Mouse (Mus musculus) limb, embryonic 11.5 days (tissue): ENCODE results near the gene Eepd1. TPM values are rescaled to one million over a fixed set of nuclear protein-coding genes. Genes with fewer than 3 reads are reported as not detected.

Experiments used
- ATAC-seq: fragments of 200-750 bp; cut with Nextera tagmentation; 2 replicates; pipeline ENCODE4 v1.8.0; 2017; ENCODE audit warnings: low read depth; ENCODE audit not compliant: insufficient number of reproducible peaks, low FRiP score, low TSS enrichment
- DNase-seq: peaks from one replicate; pipeline ENCODE4 v3.0.0-alpha.2; 2015; ENCODE audit warnings: low spot score
- H3K27ac ChIP-seq: fragments of 300-500 bp; sonication (generic); replicated peaks from 2 replicates; pipeline ENCODE4 v1.5.1; 2014; ENCODE audit warnings: low read depth, mild to moderate bottlenecking, low read length
- H3K27me3 ChIP-seq: fragments of 300-500 bp; sonication (generic); 2 replicates; pipeline ENCODE4 v1.6.1; 2014; ENCODE audit warnings: mild to moderate bottlenecking, low read length, mixed read lengths; ENCODE audit not compliant: control insufficient read depth, insufficient read depth
- H3K36me3 ChIP-seq: fragments of 300-500 bp; sonication (generic); 2 replicates; pipeline ENCODE4 v1.6.1; 2014; ENCODE audit warnings: mild to moderate bottlenecking, low read length, moderate library complexity, mixed read lengths; ENCODE audit not compliant: control insufficient read depth, insufficient read depth
- H3K4me1 ChIP-seq: fragments of 300-500 bp; sonication (generic); 2 replicates; pipeline ENCODE4 v1.6.1; 2014; ENCODE audit warnings: low read length, mixed read lengths; ENCODE audit not compliant: control insufficient read depth, insufficient read depth
- H3K4me2 ChIP-seq: fragments of 300-500 bp; sonication (generic); 2 replicates; pipeline ENCODE4 v1.6.1; 2014; ENCODE audit warnings: low read depth, mild to moderate bottlenecking, moderate library complexity; ENCODE audit not compliant: severe bottlenecking
- H3K4me3 ChIP-seq: fragments of 300-500 bp; sonication (generic); 2 replicates; pipeline ENCODE4 v1.5.1; 2014; ENCODE audit warnings: low read depth, low read length
- H3K9ac ChIP-seq: fragments of 300-500 bp; sonication (generic); 2 replicates; pipeline ENCODE4 v1.6.1; 2014; ENCODE audit warnings: mild to moderate bottlenecking, low read length
- H3K9me3 ChIP-seq: fragments of 300-500 bp; sonication (generic); 2 replicates; pipeline ENCODE4 v1.6.1; 2016; ENCODE audit warnings: low read length; ENCODE audit not compliant: control insufficient read depth
- WGBS: fragments of 180-500 bp; shearing (Covaris S2); extraction: QIAGEN DNeasy Blood & Tissue Kit; methylation state at CpG from one replicate; pipeline ENCODE4 v1.1.7; 2014; 5-methylcytosine and 5-hydroxymethylcytosine counted together
- polyA plus RNA-seq: library from polyadenylated mRNA; unstranded; fragments of >200 nt; fragmentation: Nextera tagmentation; extraction: Ambion mirVana; gene quantifications from 2 replicates; pipeline ENCODE4 v1.2.1, GENCODE M21; 2014

The Eepd1 gene
- polyA plus RNA-seq, 1 experiment from 2014 or later = 21.8 TPM

GRCm38 (mm10) chr9:25460835-25461555, 20.4 kb upstream of the Eepd1 start:
- no peaks in the 10 kb centered on the region for H3K4me1 ChIP-seq
- DNase-seq (no peak), ATAC-seq (no peak)
- no peak overlapping the region for H3K4me2 ChIP-seq
- no peak overlapping the region for H3K9ac ChIP-seq
- no peaks in the 10 kb centered on the region for H3K27me3 ChIP-seq
- no peak overlapping the region for H3K27ac ChIP-seq
- H3K4me3 ChIP-seq = no peak overlapping the region
- WGBS = 83% methylated on average over 10 of the region's 10 CpGs
- H3K36me3 ChIP-seq = no peaks in the 10 kb centered on the region
- no peaks in the 10 kb centered on the region for H3K9me3 ChIP-seq

- no peaks in the 10 kb centered on the region for H3K27me3 ChIP-seq
- no peak for DNase-seq
- no peak overlapping the region for H3K4me3 ChIP-seq
- 86% methylated on average over 1 of the region's 1 CpGs for WGBS
- H3K9me3 ChIP-seq = no peaks in the 10 kb centered on the region
- no peaks in the 10 kb centered on the region for H3K36me3 ChIP-seq
- no peak overlapping the region for H3K9ac ChIP-seq
- no peak for ATAC-seq
- no peaks in the 10 kb centered on the region for H3K4me1 ChIP-seq
- H3K4me2 ChIP-seq = no peak overlapping the region
- no peak overlapping the region for H3K27ac ChIP-seq
These were observed 17.0 kb upstream of the Eepd1 start for GRCm38 (mm10) chr9:25464305-25464704.

- H3K4me1 ChIP-seq = peaks cover 14% of the 10 kb centered on the region
- WGBS = 94% methylated on average over 7 of the region's 7 CpGs
- H3K4me3 ChIP-seq = no peak overlapping the region
- DNase-seq (no peak), ATAC-seq (no peak)
- H3K4me2 ChIP-seq = no peak overlapping the region
- H3K9me3 ChIP-seq = no peaks in the 10 kb centered on the region
- H3K36me3 ChIP-seq = no peaks in the 10 kb centered on the region
- no peaks in the 10 kb centered on the region for H3K27me3 ChIP-seq
- H3K27ac ChIP-seq = no peak overlapping the region
- H3K9ac ChIP-seq = no peak overlapping the region
These were observed 1.8 kb upstream of the Eepd1 start for GRCm38 (mm10) chr9:25479392-25480020.

- WGBS = 75% methylated on average over 2 of the region's 2 CpGs
- H3K9ac ChIP-seq = no peak overlapping the region
- no peak overlapping the region for H3K4me3 ChIP-seq
- H3K36me3 ChIP-seq = no peaks in the 10 kb centered on the region
- DNase-seq = no peak
- H3K27ac ChIP-seq = no peak overlapping the region
- no peaks in the 10 kb centered on the region for H3K27me3 ChIP-seq
- no peak for ATAC-seq
- no peaks in the 10 kb centered on the region for H3K9me3 ChIP-seq
- H3K4me2 ChIP-seq = no peak overlapping the region; the same call in 1 of the 2 replicates
- peaks cover 16% of the 10 kb centered on the region for H3K4me1 ChIP-seq
These were observed 671 bp upstream of the Eepd1 start for GRCm38 (mm10) chr9:25480676-25481075.

GRCm38 (mm10) chr9:25482322-25482998, 1.1 kb downstream of the Eepd1 start:
- peak overlapping the region; percentile 72 for H3K4me3 ChIP-seq
- H3K9ac ChIP-seq = no peak overlapping the region
- H3K27me3 ChIP-seq = no peaks in the 10 kb centered on the region
- H3K9me3 ChIP-seq = no peaks in the 10 kb centered on the region
- no peaks in the 10 kb centered on the region for H3K36me3 ChIP-seq
- WGBS = 49% methylated on average over 22 of the region's 22 CpGs
- ATAC-seq = no peak
- peaks cover 16% of the 10 kb centered on the region for H3K4me1 ChIP-seq
- H3K27ac ChIP-seq = no peak overlapping the region
- DNase-seq = no peak
- H3K4me2 ChIP-seq = peak overlapping the region; percentile 78

- Histone ChIP-seq H3K4me1 (peaks cover 16% of the 10 kb centered on the region), H3K4me2 (peak overlapping the region; percentile 78)
- no peak for DNase-seq
These were observed 1.6 kb downstream of the Eepd1 start for GRCm38 (mm10) chr9:25482999-25483347.

GRCm38 (mm10) chr9:25483931-25484618, 2.7 kb downstream of the Eepd1 start:
- DNase-seq (no peak), ATAC-seq (no peak)
- Histone ChIP-seq H3K4me2 (peak overlapping the region; percentile 11; the same call in 1 of the 2 replicates), H3K9ac (no peak overlapping the region), H3K27ac (no peak overlapping the region), H3K27me3 (no peaks in the 10 kb centered on the region), H3K36me3 (no peaks in the 10 kb centered on the region), H3K4me1 (peaks cover 16% of the 10 kb centered on the region), H3K4me3 (no peak overlapping the region), H3K9me3 (no peaks in the 10 kb centered on the region)
- 76% methylated on average over 9 of the region's 9 CpGs for WGBS

More at GRCm38 (mm10) chr9:25482999-25483347, 1.6 kb downstream of the Eepd1 start:
- H3K9ac ChIP-seq = no peak overlapping the region
- H3K9me3 ChIP-seq = no peaks in the 10 kb centered on the region
- ATAC-seq = no peak
- peak overlapping the region; percentile 72; the same call in 1 of the 2 replicates for H3K4me3 ChIP-seq
- H3K27ac ChIP-seq = no peak overlapping the region
- WGBS = 86% methylated on average over 9 of the region's 9 CpGs
- H3K36me3 ChIP-seq = no peaks in the 10 kb centered on the region
- H3K27me3 ChIP-seq = no peaks in the 10 kb centered on the region

- ATAC-seq (no peak), DNase-seq (no peak)
- H3K4me2 ChIP-seq = peak overlapping the region; percentile 8; the same call in 1 of the 2 replicates
- no peak overlapping the region for H3K9ac ChIP-seq
- H3K36me3 ChIP-seq = no peaks in the 10 kb centered on the region
- WGBS = 71% methylated on average over 3 of the region's 3 CpGs
- no peak overlapping the region for H3K27ac ChIP-seq
- H3K4me1 ChIP-seq = peaks cover 16% of the 10 kb centered on the region
- H3K9me3 ChIP-seq = no peaks in the 10 kb centered on the region
- no peak overlapping the region for H3K4me3 ChIP-seq
- no peaks in the 10 kb centered on the region for H3K27me3 ChIP-seq
These were observed 3.3 kb downstream of the Eepd1 start for GRCm38 (mm10) chr9:25484619-25484986.
